Mouse (Mus musculus) CH12.LX (cell line): ENCODE data around the gene Nrxn3.

Experiments
- CHD2 ChIP-seq: IDR thresholded peaks from 2 replicates; pipeline ENCODE4 v1.6.1; 2011; ENCODE audit warnings: low read length, improper control_type of control experiment
- CTCF ChIP-seq, 2 experiments: IDR thresholded peaks in 1 of 2; conservative IDR thresholded peaks in 1 of 2; 2 replicates each; pipeline ENCODE4 v1.5.1; 2011 to 2012; ENCODE audit warnings: low read depth in 2 of 2, low read length in 2 of 2, improper control_type of control experiment in 1 of 2, inconsistent platforms in 1 of 2, mild to moderate bottlenecking in 1 of 2, moderate library complexity in 1 of 2
- MAZ ChIP-seq: IDR thresholded peaks from 2 replicates; pipeline ENCODE4 v1.6.1; 2012; ENCODE audit warnings: low read depth, mild to moderate bottlenecking, inconsistent platforms, low read length, improper control_type of control experiment, moderate library complexity
- POLR2A ChIP-seq: IDR thresholded peaks from 2 replicates; pipeline ENCODE4 v1.6.1; 2011; ENCODE audit warnings: low read depth, mild to moderate bottlenecking, improper control_type of control experiment, low read length
- TCF12 ChIP-seq: IDR thresholded peaks from 2 replicates; pipeline ENCODE4 v1.6.1; 2014; ENCODE audit warnings: low read depth, mild to moderate bottlenecking, inconsistent platforms, low read length, improper control_type of control experiment
- USF1 ChIP-seq: IDR thresholded peaks from 2 replicates; pipeline ENCODE4 v1.6.1; 2014; ENCODE audit warnings: low read depth, mild to moderate bottlenecking, inconsistent platforms, low read length, improper control_type of control experiment

DNA sequence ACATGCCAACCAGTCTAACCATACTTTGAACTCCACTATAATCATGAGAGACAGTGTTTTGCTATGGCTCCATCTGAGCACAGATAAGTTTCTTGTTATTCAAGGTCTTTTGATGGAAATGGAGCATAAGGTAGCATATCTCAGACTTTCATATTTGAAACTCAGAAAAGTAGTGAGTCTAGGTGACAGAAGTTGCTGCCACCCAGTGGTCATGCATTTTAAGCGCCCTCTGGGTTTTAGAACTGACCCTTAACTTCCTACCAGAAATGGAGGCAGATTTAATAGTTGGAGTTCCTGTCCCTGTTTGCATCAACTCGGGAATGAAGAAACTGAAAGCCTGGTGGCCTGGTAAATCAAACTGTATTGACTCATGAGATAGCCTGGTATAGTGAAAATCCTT lies 488.9 kb downstream of the Nrxn3 start:
- TF ChIP-seq POLR2A (no peak), USF1 (no peak), TCF12 (no peak), CHD2 (no peak), MAZ (no peak), CTCF (conservative IDR thresholded peaks at IDR 0.05 in 1 of 2, IDR thresholded peaks at IDR 0.05 in 1 of 2; ENCODE audit: low read depth in 2 of 2, low read length in 2 of 2) (peak in 1 of 2 experiments; percentile 58; a peak in 2 of 4 replicates)
